In genomic region chr17:24506332-24507070, GRCm38 (mm10) we compare ENCODE assay signal across 8 mouse cellular contexts. TPM values are rescaled to one million over a fixed set of nuclear protein-coding genes. Genes with fewer than 3 reads are reported as not detected.
DNase-seq lines count a peak whose midpoint lies in the region; ATAC-seq and TF ChIP-seq lines count a peak whose summit lies in the region.

No protein-coding gene starts in this region.

- ATAC-seq in heart, embryonic 14.5 days (ENCODE audit: insufficient number of reproducible peaks, insufficient read depth, low FRiP score, low read depth): no peak
- ATAC-seq in limb, embryonic 14.5 days (ENCODE audit: low FRiP score, low read depth): no peak
- ATAC-seq in megakaryocyte-erythroid progenitor cell, adult 5-6 weeks (replicated peaks; ENCODE audit: low FRiP score, low TSS enrichment, poor library complexity, severe bottlenecking): no peak

- DNase-seq in layer of hippocampus, adult 18-20 months (ENCODE audit: low spot score in 2 of 2): peak; percentile 54 to 69
- DNase-seq in layer of hippocampus, adult 8-10 months (ENCODE audit: low spot score in 2 of 2): no peak
- peak; percentile 65 to 74 for DNase-seq in cerebellum, postnatal 25 days
- no peak for DNase-seq in limb, embryonic 14.5 days (ENCODE audit: low spot score)
- peak; percentile 48 for DNase-seq in right cerebral cortex, postnatal 14 days
- no peak for DNase-seq in spleen, postnatal 4 days (ENCODE audit: low spot score in 2 of 2)

- 18% methylated on average over 36 of the region's 36 CpGs for WGBS in heart, embryonic 14.5 days
- WGBS in limb, embryonic 14.5 days: 28% methylated on average over 36 of the region's 36 CpGs

- H3K4me2 ChIP-seq in heart, embryonic 14.5 days (ENCODE audit: low read length): peak overlapping the region; percentile 62
- 0 out of 2 replicates have a peak overlapping the region, but pooled peaks have one; percentile 11 for H3K4me2 ChIP-seq in limb, embryonic 14.5 days (replicated peaks; ENCODE audit: low read depth, low read length, severe bottlenecking)

- no peak overlapping the region for H3K27ac ChIP-seq in heart, embryonic 14.5 days (replicated peaks in 1 of 2; ENCODE audit: control insufficient read depth in 1 of 2, insufficient read depth in 1 of 2, low read depth in 2 of 2, low read length in 2 of 2)
- H3K27ac ChIP-seq in limb, embryonic 14.5 days (replicated peaks; ENCODE audit: low read depth, low read length): no peak overlapping the region

- no peaks in the 10 kb centered on the region for H3K9me3 ChIP-seq in heart, embryonic 14.5 days (ENCODE audit: control insufficient read depth, low read length)
- no peaks in the 10 kb centered on the region for H3K9me3 ChIP-seq in limb, embryonic 14.5 days (ENCODE audit: control insufficient read depth, low read length)

- H3K27me3 ChIP-seq in heart, embryonic 14.5 days (ENCODE audit: control insufficient read depth, insufficient read depth, low read length): no peaks in the 10 kb centered on the region
- H3K27me3 ChIP-seq in limb, embryonic 14.5 days (ENCODE audit: control insufficient read depth, insufficient read depth, low read length): no peaks in the 10 kb centered on the region

- no peak for TF ChIP-seq POLR2A in limb, embryonic 14.5 days (IDR thresholded peaks at IDR 0.05; ENCODE audit: borderline replicate concordance, extremely low read depth, insufficient read depth, insufficient read length)

- peak overlapping the region; percentile 25 to 27 for H3K4me3 ChIP-seq in heart, embryonic 14.5 days (ENCODE audit: control insufficient read depth in 1 of 2, insufficient read depth in 1 of 2, low read depth in 1 of 2, low read length in 2 of 2)
- no peak overlapping the region for H3K4me3 ChIP-seq in limb, embryonic 14.5 days (replicated peaks; ENCODE audit: low read length)

- peak overlapping the region; percentile 27; the same call in 1 of the 2 replicates for H3K9ac ChIP-seq in heart, embryonic 14.5 days (ENCODE audit: low read length)
- H3K9ac ChIP-seq in limb, embryonic 14.5 days (ENCODE audit: low read depth, low read length, severe bottlenecking): 0 out of 2 replicates have a peak overlapping the region, but pooled peaks have one; percentile 12

- H3K36me3 ChIP-seq in heart, embryonic 14.5 days (ENCODE audit: control insufficient read depth, insufficient read depth, low read length): peaks cover 39% of the 10 kb centered on the region
- H3K36me3 ChIP-seq in limb, embryonic 14.5 days (ENCODE audit: control insufficient read depth, insufficient read depth, low read length): peaks cover 67% of the 10 kb centered on the region

- H3K4me1 ChIP-seq in heart, embryonic 14.5 days (ENCODE audit: control insufficient read depth in 2 of 2, insufficient read depth in 2 of 2, low read length in 2 of 2): peaks cover 6 to 7% of the 10 kb centered on the region in 2 experiments; a peak in 3 of 4 replicates
- H3K4me1 ChIP-seq in limb, embryonic 14.5 days (ENCODE audit: control insufficient read depth, insufficient read depth, low read length): no peaks in the 10 kb centered on the region

RNA-seq across cellular contexts. Expression of gene Caskin1, which starts 18.1 kb away (rescaled TPM):
- 100 to 1,000 TPM; 153 to 157 TPM for total RNA-seq in layer of hippocampus, adult 18-20 months (2021)
- 100 to 1,000 TPM; 134 to 172 (median 153) TPM for total RNA-seq in layer of hippocampus, adult 8-10 months (2022)
- polyA plus RNA-seq in heart, embryonic 14.5 days (2014; fragmentation: Nextera tagmentation; extraction: Ambion mirVana): 0.26 and 0.62 TPM in 2 replicates
- 18.1 and 23.1 TPM in 2 replicates for polyA plus RNA-seq in limb, embryonic 14.5 days (2012; rRNA removed)
- polyA plus RNA-seq in limb, embryonic 14.5 days (2014; fragmentation: Nextera tagmentation; extraction: Ambion mirVana): 3.1 and 4.3 TPM in 2 replicates
- total RNA-seq in megakaryocyte-erythroid progenitor cell, adult 5-6 weeks (2014; fragmentation: Nextera tagmentation): not detected in 2 replicates
- total RNA-seq in megakaryocyte-erythroid progenitor cell, adult 5-6 weeks (2017): not detected in 2 replicates

RNA-seq across cellular contexts. Expression of gene Traf7, which starts 21.2 kb away (rescaled TPM):
- total RNA-seq in layer of hippocampus, adult 18-20 months (2021): 10 to 100 TPM; 79.3 to 84.6 TPM
- total RNA-seq in layer of hippocampus, adult 8-10 months (2022): 100 to 1,000 TPM in 2 of 4 experiments, 10 to 100 TPM in 2; 82.9 to 106 (median 97.4) TPM
- 68.8 and 74.4 TPM in 2 replicates for polyA plus RNA-seq in heart, embryonic 14.5 days (2014; fragmentation: Nextera tagmentation; extraction: Ambion mirVana)
- polyA plus RNA-seq in limb, embryonic 14.5 days (2012; rRNA removed): 308 and 376 TPM in 2 replicates
- 81.3 and 91.0 TPM in 2 replicates for polyA plus RNA-seq in limb, embryonic 14.5 days (2014; fragmentation: Nextera tagmentation; extraction: Ambion mirVana)
- 111 and 143 TPM in 2 replicates for total RNA-seq in megakaryocyte-erythroid progenitor cell, adult 5-6 weeks (2014; fragmentation: Nextera tagmentation)
- 66.3 and 84.8 TPM in 2 replicates for total RNA-seq in megakaryocyte-erythroid progenitor cell, adult 5-6 weeks (2017)

RNA-seq across cellular contexts. Expression of gene Rab26, which starts 27.5 kb away (rescaled TPM):
- total RNA-seq in layer of hippocampus, adult 18-20 months (2021): 10 to 100 TPM; 69.7 to 75.6 TPM
- 10 to 100 TPM; 63.4 to 66.7 (median 65.6) TPM for total RNA-seq in layer of hippocampus, adult 8-10 months (2022)
- 1.7 and 1.9 TPM in 2 replicates for polyA plus RNA-seq in heart, embryonic 14.5 days (2014; fragmentation: Nextera tagmentation; extraction: Ambion mirVana)
- polyA plus RNA-seq in limb, embryonic 14.5 days (2012; rRNA removed): 2.0 and 3.0 TPM in 2 replicates
- polyA plus RNA-seq in limb, embryonic 14.5 days (2014; fragmentation: Nextera tagmentation; extraction: Ambion mirVana): 4.1 and 6.1 TPM in 2 replicates
- total RNA-seq in megakaryocyte-erythroid progenitor cell, adult 5-6 weeks (2014; fragmentation: Nextera tagmentation): not detected in 2 replicates
- total RNA-seq in megakaryocyte-erythroid progenitor cell, adult 5-6 weeks (2017): 1.3 TPM in 1 of 2 replicates, not detected in the other

RNA-seq across cellular contexts. Expression of gene Mlst8, which starts 27.6 kb away (rescaled TPM):
- 10 to 100 TPM; 42.5 to 42.9 TPM for total RNA-seq in layer of hippocampus, adult 18-20 months (2021)
- total RNA-seq in layer of hippocampus, adult 8-10 months (2022): 10 to 100 TPM; 39.7 to 43.9 (median 41.9) TPM
- polyA plus RNA-seq in heart, embryonic 14.5 days (2014; fragmentation: Nextera tagmentation; extraction: Ambion mirVana): 15.2 and 17.5 TPM in 2 replicates
- 46.3 and 54.9 TPM in 2 replicates for polyA plus RNA-seq in limb, embryonic 14.5 days (2012; rRNA removed)
- 27.8 and 29.3 TPM in 2 replicates for polyA plus RNA-seq in limb, embryonic 14.5 days (2014; fragmentation: Nextera tagmentation; extraction: Ambion mirVana)
- total RNA-seq in megakaryocyte-erythroid progenitor cell, adult 5-6 weeks (2014; fragmentation: Nextera tagmentation): 35.8 and 38.7 TPM in 2 replicates
- total RNA-seq in megakaryocyte-erythroid progenitor cell, adult 5-6 weeks (2017): 17.2 and 36.1 TPM in 2 replicates

RNA-seq across cellular contexts. Expression of gene Bricd5, which starts 32.8 kb away (rescaled TPM):
- 1 to 10 TPM; 2.0 to 2.8 TPM for total RNA-seq in layer of hippocampus, adult 18-20 months (2021)
- total RNA-seq in layer of hippocampus, adult 8-10 months (2022): 1 to 10 TPM in 2 of 4 experiments, under 1 TPM in 2; 0.90 to 2.0 (median 1.4) TPM
- polyA plus RNA-seq in heart, embryonic 14.5 days (2014; fragmentation: Nextera tagmentation; extraction: Ambion mirVana): not detected in 2 replicates
- polyA plus RNA-seq in limb, embryonic 14.5 days (2012; rRNA removed): 0.86 and 0.89 TPM in 2 replicates
- not detected in 2 replicates for polyA plus RNA-seq in limb, embryonic 14.5 days (2014; fragmentation: Nextera tagmentation; extraction: Ambion mirVana)
- total RNA-seq in megakaryocyte-erythroid progenitor cell, adult 5-6 weeks (2014; fragmentation: Nextera tagmentation): not detected in 2 replicates
- 0.80 TPM in 1 of 2 replicates, not detected in the other for total RNA-seq in megakaryocyte-erythroid progenitor cell, adult 5-6 weeks (2017)

Comparison
In these comparisons a context has a peak if more than half of its experiments do, and no peak if none do; other contexts are left out.
1. DNase-seq: peak in layer of hippocampus, adult 18-20 months (2 of 2), cerebellum, postnatal 25 days (2 of 2) and right cerebral cortex, postnatal 14 days (single experiment); none in layer of hippocampus, adult 8-10 months (0 of 2), limb, embryonic 14.5 days (single experiment) and spleen, postnatal 4 days (0 of 2).
2. RNA of gene Caskin1, which starts 18.1 kb away (total RNA-seq): 134 to 172 TPM in layer of hippocampus, adult 8-10 months and 153 to 157 TPM in layer of hippocampus, adult 18-20 months; not detected in megakaryocyte-erythroid progenitor cell, adult 5-6 weeks; every median in the first group is over 100 times any median in the second.
3. RNA of gene Rab26, which starts 27.5 kb away (total RNA-seq): 69.7 to 75.6 TPM in layer of hippocampus, adult 18-20 months and 63.4 to 66.7 TPM in layer of hippocampus, adult 8-10 months; 1.3 TPM in megakaryocyte-erythroid progenitor cell, adult 5-6 weeks; every median in the first group is over 10 times any median in the second.